Mouse (Mus musculus) midbrain, embryonic 14.5 days (tissue): ENCODE data around the gene Ncor2. TPM values are rescaled to one million over a fixed set of nuclear protein-coding genes. Genes with fewer than 3 reads are reported as not detected.
A peak's percentile ranks its signal among the peaks of the same experiment; 100 is the strongest.

Experiments used
- ATAC-seq: fragments of 200-750 bp; cut with Nextera tagmentation; 2 replicates; pipeline ENCODE4 v1.8.0; 2017; ENCODE audit warnings: moderate number of reproducible peaks, moderate library complexity; ENCODE audit not compliant: low FRiP score, low TSS enrichment
- DNase-seq: peaks from one replicate; pipeline ENCODE4 v3.0.0-alpha.2; 2015
- H3K27ac ChIP-seq: fragments of 300-500 bp; sonication (generic); replicated peaks from 2 replicates; pipeline ENCODE4 v1.5.1; 2014; ENCODE audit warnings: mild to moderate bottlenecking, low read depth, low read length, moderate library complexity
- H3K27me3 ChIP-seq: fragments of 300-500 bp; sonication (generic); 2 replicates; pipeline ENCODE4 v1.6.1; 2014; ENCODE audit warnings: low read length, control low read depth, mixed read lengths; ENCODE audit not compliant: control insufficient read depth, insufficient read depth
- H3K36me3 ChIP-seq: fragments of 300-500 bp; sonication (generic); 2 replicates; pipeline ENCODE4 v1.6.1; 2014; ENCODE audit warnings: low read length, control low read depth; ENCODE audit not compliant: control insufficient read depth, insufficient read depth
- H3K4me1 ChIP-seq: fragments of 300-500 bp; sonication (generic); 2 replicates; pipeline ENCODE4 v1.6.1; 2014; ENCODE audit warnings: mild to moderate bottlenecking, antibody characterized with exemption, low read length, control low read depth; ENCODE audit not compliant: control insufficient read depth, insufficient read depth
- H3K4me2 ChIP-seq: fragments of 300-500 bp; sonication (generic); 2 replicates; pipeline ENCODE4 v1.6.1; 2014; ENCODE audit warnings: mild to moderate bottlenecking, low read length, moderate library complexity
- H3K4me3 ChIP-seq: fragments of 300-500 bp; sonication (generic); replicated peaks from 2 replicates; pipeline ENCODE4 v1.5.1; 2014; ENCODE audit warnings: low read depth, low read length
- H3K9ac ChIP-seq: fragments of 300-500 bp; sonication (generic); replicated peaks from 2 replicates; pipeline ENCODE4 v1.6.1; 2014; ENCODE audit warnings: mild to moderate bottlenecking, low read length, moderate library complexity
- H3K9me3 ChIP-seq: fragments of 300-500 bp; sonication (generic); 2 replicates; pipeline ENCODE4 v1.6.1; 2016; ENCODE audit warnings: low read length, control low read depth, mixed read lengths; ENCODE audit not compliant: control insufficient read depth
- WGBS: fragments of 180-500 bp; shearing (Covaris S2); extraction: QIAGEN DNeasy Blood & Tissue Kit; methylation state at CpG from one replicate; pipeline ENCODE4 v1.1.7; 2014; 5-methylcytosine and 5-hydroxymethylcytosine counted together
- polyA plus RNA-seq: library from polyadenylated mRNA; unstranded; fragments of >200 nt; fragmentation: Nextera tagmentation; extraction: Ambion mirVana; gene quantifications from 2 replicates; pipeline ENCODE4 v1.2.1, GENCODE M21; 2014

Gene Ncor2
- polyA plus RNA-seq, 1 experiment from 2014 or later, result 23.7 TPM

DNA sequence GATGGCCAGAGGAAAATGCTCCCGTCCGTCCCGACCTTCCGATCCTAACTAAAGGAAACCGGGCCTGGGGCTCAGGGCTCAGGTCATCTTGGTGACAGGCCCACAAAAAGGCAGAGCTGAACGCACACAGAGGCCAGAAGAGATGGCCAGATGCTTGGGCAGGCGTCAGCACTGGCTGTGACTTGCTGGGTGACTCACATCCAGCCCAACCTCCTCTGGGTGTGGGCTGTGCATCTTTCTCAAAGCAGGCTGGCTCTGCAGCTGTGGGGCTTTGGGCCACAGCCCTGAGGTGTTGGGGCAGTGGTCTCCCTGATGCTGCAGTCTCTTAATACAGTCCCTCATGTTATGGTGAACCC lies 37.5 kb downstream of the Ncor2 start:
- WGBS, result 2% methylated on average over 7 of the region's 7 CpGs
- Histone ChIP-seq H3K27ac (peak overlapping the region; percentile 97), H3K9ac (peak overlapping the region; percentile 31), H3K4me1 (peaks cover 56% of the 10 kb centered on the region), H3K27me3 (no peaks in the 10 kb centered on the region), H3K36me3 (no peaks in the 10 kb centered on the region), H3K4me2 (peak overlapping the region; percentile 50), H3K4me3 (no peak overlapping the region), H3K9me3 (no peaks in the 10 kb centered on the region)
- DNase-seq (no peak), ATAC-seq (peak; percentile 64)

DNA sequence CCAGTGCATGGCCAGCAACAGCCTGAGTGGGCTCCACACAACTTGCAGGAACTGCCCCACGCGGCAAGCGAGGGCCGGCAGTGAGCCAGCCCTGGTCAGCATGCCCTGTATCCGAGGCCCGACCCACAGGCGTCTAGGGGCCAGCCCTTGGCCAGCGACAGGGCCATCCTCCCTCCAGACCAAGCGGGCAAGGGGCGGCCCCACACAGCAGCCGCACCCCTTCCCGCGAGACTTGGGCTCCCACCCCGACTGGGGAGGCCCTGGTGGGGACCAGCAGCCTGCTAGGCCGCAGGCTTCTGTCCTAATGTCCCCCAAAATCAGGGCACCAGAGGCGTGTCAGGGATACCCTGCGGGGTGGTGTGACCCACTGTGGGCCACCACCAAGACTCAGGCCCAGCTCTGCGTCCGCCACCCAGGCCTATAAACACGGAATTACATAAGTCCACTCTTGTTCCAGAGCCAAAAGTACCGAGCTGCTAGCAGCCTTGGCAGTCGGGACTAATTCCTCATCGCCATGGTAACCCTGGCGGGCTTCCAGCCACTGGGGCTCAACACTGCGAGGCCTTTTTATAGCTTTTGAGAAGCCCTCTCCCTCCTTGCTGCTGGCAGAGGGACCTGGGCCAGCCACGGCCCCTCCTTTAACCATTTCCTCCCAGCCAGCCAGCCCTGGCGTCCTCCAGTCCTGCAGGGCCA lies 38.0 kb downstream of the Ncor2 start:
- Histone ChIP-seq H3K36me3 (no peaks in the 10 kb centered on the region), H3K9me3 (no peaks in the 10 kb centered on the region), H3K9ac (peak overlapping the region; percentile 48), H3K4me1 (peaks cover 62% of the 10 kb centered on the region), H3K4me3 (peak overlapping the region; percentile 14), H3K27ac (peak overlapping the region; percentile 97), H3K27me3 (no peaks in the 10 kb centered on the region), H3K4me2 (peak overlapping the region; percentile 50)
- WGBS, result 3% methylated on average over 27 of the region's 27 CpGs
- peak; percentile 97 for DNase-seq
- peak; percentile 86 for ATAC-seq

DNA sequence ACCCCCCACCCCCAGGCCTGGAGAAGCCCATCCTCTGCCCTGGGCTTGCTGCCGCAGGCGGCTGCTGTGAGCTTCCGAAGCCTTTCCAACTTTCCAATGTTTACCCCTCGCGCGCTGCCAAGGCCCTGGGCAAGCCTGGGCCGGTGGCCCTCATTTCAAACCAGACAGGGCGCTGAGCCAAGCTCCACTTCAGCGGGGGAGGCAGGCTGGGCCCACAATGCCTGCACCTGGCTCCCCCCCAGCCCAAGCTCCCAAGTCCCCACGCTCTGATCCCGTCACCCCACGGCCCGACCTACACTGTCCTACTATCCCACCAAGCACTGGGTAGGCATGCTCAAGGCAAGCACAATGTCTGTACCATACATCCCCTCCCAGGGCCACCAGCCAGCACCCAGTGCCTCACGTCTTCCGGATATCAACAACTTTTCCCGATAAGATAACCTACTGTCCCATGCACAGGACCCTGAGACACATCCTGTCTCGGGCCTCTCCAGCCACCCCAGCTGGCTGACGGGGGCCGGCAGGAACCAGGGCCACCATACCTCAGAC lies 38.8 kb downstream of the Ncor2 start:
- Histone ChIP-seq H3K4me3 (peak overlapping the region; percentile 14; the same call in 1 of the 2 replicates), H3K27ac (peak overlapping the region; percentile 97), H3K27me3 (no peaks in the 10 kb centered on the region), H3K9ac (peak overlapping the region; percentile 48), H3K36me3 (no peaks in the 10 kb centered on the region), H3K4me1 (peaks cover 65% of the 10 kb centered on the region), H3K4me2 (peak overlapping the region; percentile 50), H3K9me3 (no peaks in the 10 kb centered on the region)
- peak; percentile 29; the same call in 1 of the 2 replicates for ATAC-seq
- DNase-seq, result peak; percentile 80
- WGBS, result 36% methylated on average over 19 of the region's 19 CpGs

DNA sequence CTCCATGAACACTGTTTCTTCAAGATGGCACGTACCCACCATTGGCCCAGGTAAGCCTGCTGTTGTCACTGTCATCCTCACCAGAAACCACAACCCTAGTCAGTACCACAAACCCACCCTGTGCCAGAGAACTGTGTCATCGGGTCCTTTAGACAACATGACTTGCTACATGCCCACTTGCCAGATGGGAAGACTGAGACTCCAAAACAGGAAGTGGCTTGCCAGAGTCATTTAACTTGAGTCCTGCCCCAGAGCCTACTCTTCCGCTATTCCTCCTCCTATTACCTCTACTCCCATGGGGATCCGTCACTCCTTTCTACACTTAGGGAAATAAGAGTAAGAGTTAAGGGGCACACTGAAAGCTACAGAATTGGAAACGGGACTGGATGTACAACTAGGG lies 39.4 kb downstream of the Ncor2 start:
- H3K27me3 ChIP-seq, result no peaks in the 10 kb centered on the region
- 89% methylated on average over 5 of the region's 5 CpGs for WGBS
- no peaks in the 10 kb centered on the region for H3K36me3 ChIP-seq
- H3K4me3 ChIP-seq, result no peak overlapping the region
- peak overlapping the region; percentile 97 for H3K27ac ChIP-seq
- H3K9ac ChIP-seq, result no peak overlapping the region
- H3K4me2 ChIP-seq, result peak overlapping the region; percentile 50; the same call in 1 of the 2 replicates
- no peak for DNase-seq
- peaks cover 70% of the 10 kb centered on the region for H3K4me1 ChIP-seq
- ATAC-seq, result no peak
- no peaks in the 10 kb centered on the region for H3K9me3 ChIP-seq

DNA sequence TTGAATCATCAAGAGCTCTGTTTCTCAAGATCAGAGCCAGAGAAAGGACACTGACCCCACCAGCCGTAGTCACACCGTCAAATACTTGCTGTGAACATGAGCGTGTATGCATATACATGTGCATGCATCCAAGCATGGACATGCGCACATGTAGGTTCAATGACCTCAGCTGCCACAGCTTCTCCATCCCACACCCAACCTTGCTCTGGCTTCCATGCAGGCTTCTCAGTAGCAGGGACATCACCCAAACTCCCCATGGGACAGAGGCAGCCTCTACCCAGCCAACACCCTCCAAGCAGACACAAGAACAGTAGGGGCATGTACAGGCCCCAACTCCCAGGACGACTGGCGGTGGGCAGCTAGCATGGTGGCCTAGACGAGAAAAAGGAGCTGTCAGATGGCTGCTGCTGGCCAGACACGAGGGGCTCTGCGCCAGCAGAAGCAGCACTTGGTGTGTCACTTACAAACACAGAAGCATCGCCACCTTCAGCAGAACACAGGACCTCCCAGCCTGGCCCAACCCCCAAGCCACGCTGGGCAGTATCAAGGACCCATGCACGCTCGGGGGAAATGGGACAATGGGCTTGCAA lies 40.1 kb downstream of the Ncor2 start:
- DNase-seq (no peak), ATAC-seq (no peak)

DNA sequence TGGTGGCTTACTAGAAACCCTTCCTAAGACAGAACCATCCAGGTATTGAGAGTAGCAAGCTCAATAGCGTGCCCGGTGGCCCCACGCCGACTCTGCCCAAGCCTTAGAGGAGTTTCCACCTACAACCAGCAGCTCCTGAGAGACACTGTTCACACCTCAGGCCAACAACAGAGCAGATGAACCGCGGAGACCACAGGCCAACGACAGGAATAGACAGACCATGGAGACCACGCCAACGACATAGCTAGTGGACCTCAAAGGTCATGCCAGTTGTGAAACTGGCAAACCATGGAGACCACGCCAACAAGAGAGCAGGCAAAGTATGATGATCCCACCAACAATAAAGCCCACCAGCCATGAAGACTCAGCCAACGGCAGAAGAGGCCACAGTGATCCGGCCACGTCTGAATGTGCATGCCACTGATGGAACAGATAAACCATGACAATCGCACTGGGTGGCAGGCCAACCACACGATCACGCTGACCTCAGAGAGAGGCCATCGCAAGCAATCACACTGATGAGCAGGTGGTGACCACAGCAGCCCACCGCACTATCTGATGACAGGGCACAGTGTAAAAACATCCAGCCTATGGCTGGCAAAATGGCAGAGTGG lies 41.2 kb downstream of the Ncor2 start:
- H3K9me3 ChIP-seq, result no peaks in the 10 kb centered on the region
- no peaks in the 10 kb centered on the region for H3K27me3 ChIP-seq
- 0 out of 2 replicates have a peak overlapping the region, but pooled peaks have one; percentile 3 for H3K27ac ChIP-seq
- H3K9ac ChIP-seq, result no peak overlapping the region
- H3K36me3 ChIP-seq, result no peaks in the 10 kb centered on the region
- H3K4me1 ChIP-seq, result peaks cover 79% of the 10 kb centered on the region
- DNase-seq, result no peak
- ATAC-seq, result no peak
- H3K4me2 ChIP-seq, result no peak overlapping the region
- no peak overlapping the region for H3K4me3 ChIP-seq
- WGBS, result 93% methylated on average over 18 of the region's 18 CpGs

More for the DNA sequence above, 40.1 kb downstream of the Ncor2 start:
- H3K4me3 ChIP-seq, result no peak overlapping the region
- no peaks in the 10 kb centered on the region for H3K27me3 ChIP-seq
- H3K4me2 ChIP-seq, result no peak overlapping the region
- H3K36me3 ChIP-seq, result no peaks in the 10 kb centered on the region
- no peaks in the 10 kb centered on the region for H3K9me3 ChIP-seq
- no peak overlapping the region for H3K9ac ChIP-seq
- peak overlapping the region; percentile 97 for H3K27ac ChIP-seq
- 84% methylated on average over 13 of the region's 13 CpGs for WGBS
- H3K4me1 ChIP-seq, result peaks cover 78% of the 10 kb centered on the region

DNA sequence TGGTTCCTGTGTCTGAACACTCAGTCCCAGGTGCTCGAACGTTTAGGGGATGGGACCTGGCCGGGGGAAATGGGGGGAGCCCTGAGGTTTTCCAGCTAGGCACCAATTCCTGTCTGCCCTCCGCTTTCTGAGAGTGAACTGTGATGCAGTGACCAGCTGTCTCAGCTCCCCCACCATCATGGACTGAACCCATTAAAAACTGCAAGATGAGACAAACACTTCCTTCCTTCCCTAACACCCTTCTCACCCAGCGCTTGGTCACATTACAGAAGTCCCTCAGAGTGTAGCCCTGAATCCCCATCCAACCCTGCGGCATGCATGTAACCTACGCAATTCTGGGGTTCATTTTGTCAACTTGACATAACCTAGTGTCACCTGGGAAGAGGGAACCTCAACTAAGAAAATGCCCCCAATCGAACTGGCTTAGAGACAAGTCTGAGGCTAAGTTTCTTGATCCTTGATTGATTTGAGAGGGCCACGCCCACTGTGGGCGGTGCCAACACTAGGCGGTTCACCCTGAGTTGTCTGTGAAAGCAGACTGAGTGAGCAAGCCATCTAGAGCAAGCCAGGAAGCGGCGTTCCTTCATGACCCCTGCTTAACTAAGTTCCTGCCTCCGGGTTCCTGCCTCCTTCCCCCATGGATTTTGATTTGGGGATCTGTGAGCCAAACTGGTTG lies 41.9 kb downstream of the Ncor2 start:
- Histone ChIP-seq H3K9me3 (no peaks in the 10 kb centered on the region), H3K4me2 (no peak overlapping the region), H3K27ac (0 out of 2 replicates have a peak overlapping the region, but pooled peaks have one; percentile 52), H3K9ac (no peak overlapping the region), H3K4me3 (no peak overlapping the region), H3K27me3 (no peaks in the 10 kb centered on the region), H3K4me1 (peaks cover 80% of the 10 kb centered on the region), H3K36me3 (no peaks in the 10 kb centered on the region)
- DNase-seq, result no peak
- WGBS, result 57% methylated on average over 14 of the region's 14 CpGs
- ATAC-seq, result no peak

DNA sequence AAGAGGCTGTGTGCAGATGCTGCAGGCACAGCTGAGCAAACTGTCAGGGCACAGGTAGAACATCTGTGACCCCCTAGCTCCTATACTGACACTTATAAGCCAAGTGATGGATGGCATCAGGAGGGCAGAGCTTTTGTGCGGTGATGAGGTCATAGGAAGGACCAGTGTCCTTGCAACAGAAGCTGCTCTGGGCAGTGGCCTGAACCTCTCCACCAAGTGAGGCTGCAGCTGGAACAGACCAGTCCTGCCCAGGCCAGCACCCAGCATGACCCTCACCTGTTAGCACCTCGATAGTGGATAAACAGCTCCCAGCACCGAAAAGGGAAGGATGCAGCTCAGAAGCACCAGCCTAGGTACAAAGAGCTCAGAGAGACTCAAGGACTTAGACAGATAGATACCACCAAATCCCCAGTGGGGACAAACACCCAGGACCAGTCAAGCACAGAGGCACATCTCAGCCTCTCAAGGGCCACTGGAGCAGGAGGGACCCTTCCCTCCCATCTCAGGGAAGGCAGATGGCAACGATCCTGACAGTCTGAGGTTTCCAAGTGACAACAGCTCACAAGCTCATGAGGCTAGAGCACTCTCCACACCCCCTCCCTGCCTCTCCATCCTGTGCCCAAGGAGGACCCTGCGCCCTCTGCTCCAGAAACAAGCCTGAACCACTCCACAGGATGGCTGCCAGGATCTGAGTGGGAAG lies 42.6 kb downstream of the Ncor2 start:
- no peak overlapping the region for H3K9ac ChIP-seq
- DNase-seq, result no peak
- WGBS, result 69% methylated on average over 5 of the region's 5 CpGs

More for the DNA sequence above, 42.6 kb downstream of the Ncor2 start:
- ATAC-seq, result no peak
- no peaks in the 10 kb centered on the region for H3K9me3 ChIP-seq
- H3K4me1 ChIP-seq, result peaks cover 80% of the 10 kb centered on the region
- no peaks in the 10 kb centered on the region for H3K36me3 ChIP-seq
- no peak overlapping the region for H3K4me2 ChIP-seq
- H3K27me3 ChIP-seq, result no peaks in the 10 kb centered on the region
- peak overlapping the region; percentile 52; the same call in 1 of the 2 replicates for H3K27ac ChIP-seq
- H3K4me3 ChIP-seq, result no peak overlapping the region
